In the genomic region with DNA sequence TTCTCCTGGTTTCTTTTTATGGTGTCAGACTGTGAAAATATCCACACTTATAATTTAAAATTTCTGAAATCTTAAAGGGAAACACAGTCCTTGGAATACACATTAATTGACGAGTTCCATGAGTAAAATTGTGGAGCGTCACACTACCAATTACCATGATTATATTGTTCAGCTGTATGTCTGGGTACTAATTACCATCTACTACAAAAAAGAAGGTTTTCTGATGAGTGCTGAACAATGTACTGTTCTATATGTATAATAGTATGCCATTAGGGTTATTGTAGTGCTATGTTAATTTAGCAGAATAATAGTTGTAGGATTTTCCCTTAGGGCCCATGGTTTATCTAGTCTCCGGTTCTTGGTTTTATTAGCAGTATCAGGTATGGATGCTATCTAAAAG, we compare ENCODE assay signal across 32 mouse cellular contexts. TPM values are rescaled to one million over a fixed set of nuclear protein-coding genes. Genes with fewer than 3 reads are reported as not detected.
"Had no signal": no experiment of that assay in that cellular context is flagged by ENCODE, and none has a peak within 500 bp of the region (broad histone marks: within the 10 kb centered on the region; RNA-seq: fewer than 3 reads in every experiment).

No protein-coding gene starts in this region.

- H3K4me3 ChIP-seq: heart, embryonic 10.5 days; heart, embryonic 12.5 days; hindbrain, embryonic 10.5 days; hindbrain, embryonic 12.5 days; intestine, embryonic 15.5 days; limb, embryonic 13.5 days; limb, embryonic 15.5 days; liver, embryonic 12.5 days had no signal

- H3K27me3 ChIP-seq: heart, embryonic 12.5 days; hindbrain, embryonic 12.5 days; intestine, embryonic 15.5 days; limb, embryonic 13.5 days; limb, embryonic 15.5 days; liver, embryonic 12.5 days had no signal

- H3K9ac ChIP-seq: heart, embryonic 12.5 days; hindbrain, embryonic 12.5 days; hindbrain, embryonic 14.5 days; intestine, embryonic 15.5 days; limb, embryonic 13.5 days; limb, embryonic 15.5 days; liver, embryonic 12.5 days; liver, embryonic 14.5 days had no signal

- DNase-seq: gastrocnemius, postnatal 14 days; gastrocnemius, postnatal 36 days; heart, postnatal 10 days; heart, postnatal 4 days; kidney, adult 18-20 months; kidney, adult 8-10 months; kidney, postnatal 10 days; kidney, postnatal 25 days; kidney, postnatal 4 days; layer of hippocampus, adult 9-11 months; layer of hippocampus, postnatal 36 days; left cerebral cortex, postnatal 4 days had no signal

- H3K27ac ChIP-seq: heart, embryonic 10.5 days; hindbrain, embryonic 10.5 days; hindbrain, embryonic 12.5 days; hindbrain, embryonic 14.5 days; intestine, embryonic 15.5 days; limb, embryonic 13.5 days; limb, embryonic 15.5 days; liver, embryonic 12.5 days; liver, embryonic 14.5 days had no signal

- H3K9me3 ChIP-seq: heart, embryonic 10.5 days; heart, embryonic 12.5 days; hindbrain, embryonic 10.5 days; hindbrain, embryonic 12.5 days; intestine, embryonic 15.5 days; limb, embryonic 13.5 days; limb, embryonic 15.5 days; liver, embryonic 12.5 days had no signal

- ATAC-seq: hindbrain, embryonic 16.5 days; inflammation-experienced regulatory T-cells, adult 6 months; intestine, embryonic 15.5 days; intestine, postnatal 0 days; liver, embryonic 12.5 days had no signal

- H3K36me3 ChIP-seq: heart, embryonic 10.5 days; heart, embryonic 12.5 days; hindbrain, embryonic 10.5 days; hindbrain, embryonic 12.5 days; intestine, embryonic 15.5 days; limb, embryonic 13.5 days; limb, embryonic 15.5 days; liver, embryonic 12.5 days had no signal

- H3K4me1 ChIP-seq: heart, embryonic 10.5 days; heart, embryonic 12.5 days; hindbrain, embryonic 10.5 days; hindbrain, embryonic 12.5 days; intestine, embryonic 15.5 days; limb, embryonic 13.5 days; limb, embryonic 15.5 days; liver, embryonic 12.5 days had no signal

- H3K4me2 ChIP-seq: heart, embryonic 12.5 days; hindbrain, embryonic 12.5 days; hindbrain, embryonic 14.5 days; intestine, embryonic 15.5 days; limb, embryonic 13.5 days; limb, embryonic 15.5 days; liver, embryonic 12.5 days had no signal

RNA-seq across cellular contexts. Expression of gene Gpr141, which starts 29.1 kb away (rescaled TPM):
- total RNA-seq: gastrocnemius, adult 8-10 months; gastrocnemius, postnatal 14 days; gastrocnemius, postnatal 36 days; layer of hippocampus, adult 8-10 months; layer of hippocampus, postnatal 14 days; layer of hippocampus, postnatal 36 days; left cerebral cortex, adult 18-20 months; left cerebral cortex, adult 8-10 months; left cerebral cortex, postnatal 10 days; left cerebral cortex, postnatal 25 days had no signal
- polyA plus RNA-seq: hindbrain, embryonic 10.5 days; hindbrain, embryonic 12.5 days had no signal
